Mouse (Mus musculus) Muller cell, postnatal 12 days (primary cell): ENCODE data around the gene Rnf187.
"Not testable (repeated sequence)": the region's sequence is repeated elsewhere in the genome, so short reads cannot be mapped to it uniquely, and the experiment has no call there.

ENCODE experiments used
- DNase-seq: peaks from one replicate; pipeline ENCODE4 v3.0.0-alpha.2; 2015; ENCODE audit errors: inconsistent ontology term

Rnf187 gene

DNA sequence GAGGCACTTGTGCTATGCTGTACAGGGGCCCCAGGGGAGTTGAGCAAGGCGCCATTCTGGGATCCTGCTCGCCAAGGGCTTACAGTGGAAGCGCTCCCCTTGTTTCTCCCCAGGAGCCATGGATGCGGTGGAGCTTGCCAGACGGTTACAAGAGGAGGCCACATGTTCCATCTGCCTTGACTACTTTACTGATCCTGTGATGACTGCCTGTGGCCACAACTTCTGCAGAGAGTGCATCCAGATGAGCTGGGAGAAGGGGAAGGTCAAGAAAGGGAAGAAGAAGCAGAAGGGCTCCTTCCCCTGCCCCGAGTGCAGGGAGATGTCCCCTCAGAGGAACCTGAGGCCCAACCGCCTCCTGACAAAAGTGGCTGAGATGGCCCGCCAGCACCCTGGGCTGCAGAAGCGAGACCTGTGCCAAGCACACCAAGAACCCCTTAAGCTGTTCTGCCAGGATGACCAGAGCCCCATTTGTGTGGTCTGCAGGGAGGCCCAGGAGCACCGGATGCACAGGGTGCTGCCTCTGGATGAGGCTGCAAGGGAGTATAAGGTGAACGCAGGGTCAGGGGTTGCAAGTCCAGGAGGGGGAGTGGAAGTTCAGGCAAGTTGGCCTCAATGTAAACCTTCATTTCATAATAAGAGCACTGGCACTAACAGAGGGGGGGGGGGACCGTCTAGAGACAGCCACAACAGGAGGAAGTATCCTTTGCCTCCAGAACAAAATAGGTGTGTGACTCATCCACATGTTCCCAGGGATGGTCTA is 26.5 kb upstream of the Rnf187 start:
- DNase-seq, result no peak

DNA sequence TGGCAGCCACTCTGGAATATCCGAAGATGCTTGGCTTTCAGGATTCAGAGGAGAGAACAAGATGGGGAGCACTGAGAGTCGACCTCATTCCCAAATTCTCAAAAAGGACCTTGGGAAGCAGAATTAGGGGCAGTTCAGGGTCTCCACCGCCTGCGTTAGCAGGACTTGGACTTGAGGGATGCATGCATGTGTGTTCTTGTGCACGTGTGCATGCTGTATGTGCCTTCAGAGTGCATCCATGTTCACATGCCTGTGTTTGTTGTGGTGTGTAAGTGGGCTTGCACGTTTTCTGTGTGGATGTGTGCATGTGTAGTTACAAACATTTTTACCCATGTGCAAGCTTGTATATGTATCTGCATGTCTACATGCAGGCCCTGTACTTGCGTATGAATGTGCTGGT is 25.5 kb upstream of the Rnf187 start:
- DNase-seq, result no peak

DNA sequence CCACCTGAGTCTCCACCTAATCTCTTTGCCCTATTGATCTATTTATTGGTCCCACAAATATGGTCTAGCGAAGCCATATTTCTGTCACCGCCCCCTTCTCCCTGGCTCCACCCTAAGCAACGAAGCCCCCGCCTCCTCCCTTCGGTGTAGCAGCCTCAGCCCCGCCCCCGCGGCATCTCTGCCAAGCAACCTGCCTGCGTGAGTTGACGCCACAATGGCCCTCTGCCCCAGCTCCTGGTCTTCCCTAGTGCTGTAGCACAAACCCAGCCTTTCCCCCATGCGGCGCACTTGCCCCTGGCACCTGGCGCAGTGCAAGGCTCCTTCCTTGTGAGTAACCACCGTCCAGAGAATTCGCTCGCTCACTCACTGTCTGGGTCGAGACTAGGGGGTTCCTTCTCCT is 24.8 kb upstream of the Rnf187 start:
- DNase-seq, result no peak

DNA sequence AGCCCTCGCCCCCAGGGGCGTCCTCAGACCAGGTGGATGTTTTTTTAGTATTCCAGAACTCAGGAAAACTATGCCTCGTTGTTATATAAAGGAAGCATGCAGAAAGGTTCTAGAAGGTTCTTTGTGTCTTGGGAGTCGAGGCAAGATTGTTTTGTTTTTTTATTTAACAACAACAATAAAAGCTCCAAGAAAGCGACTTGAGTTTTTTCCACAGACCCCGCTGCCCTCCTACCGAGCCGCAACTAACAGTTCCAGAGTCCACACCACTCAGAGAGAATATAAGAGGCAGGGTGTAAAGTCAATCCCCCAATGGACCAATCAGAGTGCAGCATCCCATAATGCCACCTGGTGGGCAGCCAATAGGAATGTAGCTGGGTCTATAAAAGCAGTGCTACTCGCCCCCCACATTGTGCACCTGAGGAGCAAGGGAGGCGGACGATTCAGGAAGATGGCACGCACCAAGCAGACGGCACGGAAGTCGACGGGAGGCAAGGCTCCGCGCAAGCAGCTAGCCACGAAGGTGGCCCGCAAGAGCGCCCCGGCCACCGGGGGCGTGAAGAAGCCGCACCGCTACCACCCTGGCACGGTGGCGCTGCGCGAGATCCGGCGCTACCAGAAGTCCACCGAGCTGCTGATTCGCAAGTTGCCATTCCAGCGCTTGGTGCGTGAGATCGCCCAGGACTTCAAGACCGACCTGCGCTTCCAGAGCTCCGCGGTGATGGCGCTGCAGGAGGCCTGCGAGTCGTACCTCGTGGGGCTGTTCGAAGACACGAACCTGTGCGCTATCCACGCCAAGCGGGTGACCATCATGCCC is 22.9 kb upstream of the Rnf187 start:
- no peak for DNase-seq

DNA sequence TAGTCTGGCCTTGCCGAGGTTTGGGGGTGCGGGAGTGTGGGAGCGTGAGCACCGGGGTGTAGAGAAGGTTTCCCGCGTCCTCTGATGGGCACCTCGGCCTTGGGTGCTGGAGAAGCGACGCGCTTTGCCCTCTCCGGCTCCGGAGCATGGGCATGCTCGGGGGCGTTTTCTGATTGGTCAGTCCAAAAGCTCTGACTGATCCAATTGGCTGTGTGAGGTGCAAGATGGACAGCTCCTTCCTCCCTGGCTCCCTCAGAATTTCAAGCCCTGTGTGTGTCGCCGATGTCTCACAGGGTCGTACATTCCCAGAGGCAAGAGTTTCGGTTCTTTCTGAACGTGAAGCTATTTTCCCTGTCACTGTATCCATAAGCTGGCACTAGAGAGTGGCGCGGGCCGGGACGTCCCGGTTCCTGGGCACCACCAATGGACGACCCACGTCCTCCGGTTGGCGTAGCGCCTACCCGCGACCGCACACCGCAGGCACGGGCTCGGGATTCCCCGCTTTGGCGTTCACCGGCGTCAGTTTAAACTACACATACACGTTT is 21.3 kb upstream of the Rnf187 start:
- peak; percentile 90 for DNase-seq

DNA sequence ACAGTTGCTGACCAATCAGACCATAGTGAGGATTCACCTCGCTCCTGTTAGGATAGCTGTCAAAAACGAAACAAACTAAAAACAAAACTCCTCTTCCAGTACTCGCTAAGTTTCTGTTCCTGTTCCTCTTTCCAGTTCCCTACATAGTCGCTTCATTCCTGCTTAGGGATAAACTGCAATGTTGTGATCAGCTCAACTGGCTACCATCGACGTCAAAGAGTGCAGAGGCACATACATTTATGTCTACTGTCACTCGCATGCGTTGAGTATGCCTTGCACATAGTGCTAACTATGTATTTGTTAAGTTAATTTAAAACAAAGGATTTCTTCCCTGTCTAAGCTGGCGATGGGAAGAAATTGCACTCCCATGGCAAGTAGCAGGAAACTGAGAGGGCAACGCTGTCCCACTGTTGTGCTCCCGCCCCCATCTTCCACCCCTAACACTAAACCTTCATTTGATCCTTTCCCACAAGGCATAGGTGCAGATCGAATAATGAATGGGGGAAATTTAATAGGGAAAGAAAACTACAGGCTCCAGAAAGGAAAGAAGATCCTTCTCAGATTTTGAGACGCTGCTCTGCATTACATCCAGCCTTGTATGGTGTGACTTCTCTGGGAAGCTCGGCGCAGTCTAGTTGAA is 20.6 kb upstream of the Rnf187 start:
- DNase-seq, result no peak

DNA sequence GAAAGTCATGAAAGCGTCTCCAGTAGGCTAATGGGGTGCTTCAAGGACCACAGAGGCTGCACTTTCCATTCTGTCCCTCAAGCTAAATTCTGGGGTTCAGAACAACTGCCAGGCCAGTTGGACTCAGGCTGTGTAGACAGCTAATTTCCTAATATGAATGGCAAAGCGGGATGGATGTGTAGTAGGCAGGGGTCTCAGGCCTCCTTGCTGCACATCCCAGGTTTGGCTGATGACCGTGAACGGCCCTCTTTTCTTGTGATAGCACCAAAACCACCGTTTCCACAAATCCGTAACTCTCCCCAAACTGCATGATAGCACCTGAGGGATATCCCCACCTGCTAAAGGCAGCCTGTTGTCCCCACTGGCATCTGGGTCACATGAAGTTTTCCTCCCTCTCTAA is 19.8 kb upstream of the Rnf187 start:
- DNase-seq, result no peak

DNA sequence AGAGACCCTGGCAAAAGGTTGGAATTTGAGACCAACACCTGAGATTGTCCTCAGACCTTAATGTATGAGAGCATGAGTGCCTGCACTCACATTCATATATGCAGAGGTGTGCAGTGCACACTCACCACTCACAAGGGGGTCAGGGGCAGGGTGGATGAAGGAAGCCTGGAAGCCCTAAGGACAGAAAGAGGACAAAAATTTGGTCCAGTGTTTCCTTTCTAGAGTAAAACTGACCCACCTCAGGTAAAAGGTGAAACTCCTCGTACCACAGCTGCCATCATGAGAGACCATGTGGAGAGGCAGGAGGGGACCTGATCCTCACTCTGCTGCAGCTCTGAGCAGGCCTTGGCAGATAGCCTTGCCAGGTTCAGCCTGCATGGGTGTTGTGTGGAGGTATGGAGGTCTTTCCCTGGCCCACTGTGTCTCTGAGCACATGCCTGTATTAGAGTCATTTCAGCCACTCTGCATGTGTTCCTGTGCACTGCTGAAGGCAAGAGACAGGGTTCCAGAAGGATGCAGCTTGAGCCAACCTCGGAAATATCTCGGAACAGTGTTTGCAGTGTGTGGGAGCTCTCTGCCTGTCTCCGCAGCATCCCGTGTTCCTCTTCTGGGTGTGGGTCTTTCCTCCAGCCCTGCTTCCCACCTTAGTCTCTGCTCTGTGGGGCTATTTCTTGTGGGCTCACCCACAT is 18.7 kb upstream of the Rnf187 start:
- no peak for DNase-seq

DNA sequence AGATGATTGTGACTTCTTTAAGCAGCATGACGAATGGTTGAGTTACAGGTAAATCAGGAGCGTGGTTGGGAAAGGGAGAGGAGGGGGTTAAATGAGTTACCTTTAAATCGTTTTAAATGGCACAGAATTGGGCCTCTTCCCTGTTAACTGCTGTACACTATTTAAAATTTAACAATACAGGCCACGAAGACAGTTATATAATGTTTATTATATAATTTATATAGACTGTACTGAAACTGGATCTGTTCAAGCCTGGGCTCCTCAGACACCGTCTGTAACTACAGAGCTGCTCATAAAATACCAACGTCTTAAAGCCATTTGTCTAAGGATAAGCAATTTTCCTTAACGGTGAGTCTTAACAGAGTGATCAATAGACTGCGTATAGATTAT is 17.1 kb upstream of the Rnf187 start:
- no peak for DNase-seq

DNA sequence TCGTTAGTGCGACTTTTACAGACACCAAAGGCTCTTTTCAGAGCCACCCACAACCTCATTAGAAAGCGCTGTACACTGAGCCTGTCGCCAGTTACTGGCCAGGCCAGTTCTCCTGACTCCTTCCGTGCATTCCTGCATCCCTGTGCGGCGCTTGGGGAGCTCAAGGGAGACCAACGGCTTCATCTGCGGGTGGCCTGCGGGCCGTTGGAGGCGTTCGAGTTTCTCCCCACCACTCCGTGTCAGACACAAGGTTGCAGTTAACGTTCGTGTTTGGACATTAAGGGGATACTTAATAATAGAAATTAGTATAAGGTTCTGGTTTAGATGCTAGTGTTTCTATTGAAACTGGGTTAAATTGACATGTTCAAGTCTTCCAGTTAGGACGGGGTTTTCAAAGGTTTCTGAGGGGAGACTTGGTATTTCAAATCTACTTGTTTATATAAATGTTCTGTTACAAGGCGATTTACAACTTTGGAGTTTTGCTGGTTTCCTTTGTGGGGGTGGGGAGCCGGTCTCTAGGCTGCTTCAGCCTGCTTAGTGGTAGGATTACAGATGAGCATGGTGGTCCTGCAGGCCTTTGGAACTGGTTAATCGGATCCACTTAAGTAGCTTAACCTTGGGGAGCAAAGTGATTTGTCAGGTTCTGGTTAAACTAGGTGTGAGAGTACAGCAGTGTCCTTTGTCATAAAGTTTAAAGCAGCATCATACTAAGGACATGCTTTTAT is 16.6 kb upstream of the Rnf187 start:
- DNase-seq, result no peak

DNA sequence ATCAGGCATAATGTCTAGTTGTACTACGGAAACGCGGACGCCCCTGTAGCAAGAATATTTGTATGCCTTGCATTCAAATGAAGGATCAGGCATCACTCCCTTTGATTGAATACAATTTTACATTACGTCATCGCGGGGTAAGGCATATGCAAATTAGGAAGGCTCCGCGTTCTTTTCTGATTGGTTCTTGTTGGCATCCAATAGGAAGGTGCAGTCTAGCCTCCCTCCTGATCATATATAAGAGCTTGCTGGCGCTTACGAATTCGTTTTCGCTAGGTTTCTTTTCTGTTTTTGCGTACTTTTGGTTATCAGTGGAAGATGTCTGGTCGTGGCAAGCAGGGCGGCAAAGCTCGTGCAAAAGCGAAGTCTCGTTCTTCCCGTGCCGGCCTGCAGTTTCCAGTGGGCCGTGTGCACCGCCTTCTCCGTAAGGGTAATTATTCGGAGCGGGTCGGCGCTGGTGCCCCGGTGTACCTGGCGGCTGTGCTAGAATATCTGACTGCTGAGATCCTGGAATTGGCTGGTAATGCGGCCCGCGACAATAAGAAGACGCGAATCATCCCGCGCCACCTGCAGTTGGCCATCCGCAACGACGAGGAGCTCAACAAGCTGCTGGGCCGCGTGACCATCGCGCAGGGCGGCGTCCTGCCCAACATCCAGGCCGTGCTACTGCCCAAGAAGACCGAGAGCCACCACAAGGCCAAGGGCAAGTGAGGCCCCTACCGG is 15.9 kb upstream of the Rnf187 start, which contains the start of the genes Hist3h2a and Trim17:
Gene Hist3h2a, plus strand, starts transcription at position 266 of the 723 bp plus-strand sequence.
Gene Trim17, plus strand, starts transcription at position 266 of the 723 bp plus-strand sequence.
- peak; percentile 92 for DNase-seq

DNA sequence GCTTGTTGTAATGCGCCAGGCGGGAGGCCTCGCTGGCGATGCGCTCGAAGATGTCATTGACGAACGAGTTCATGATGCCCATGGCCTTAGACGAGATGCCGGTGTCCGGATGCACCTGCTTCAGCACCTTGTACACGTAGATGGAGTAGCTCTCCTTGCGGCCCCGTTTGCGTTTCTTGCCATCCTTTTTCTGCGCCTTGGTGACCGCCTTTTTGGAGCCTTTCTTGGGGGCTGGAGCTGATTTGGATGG is 15.4 kb upstream of the Rnf187 start:
- not testable (repeated sequence) for DNase-seq

DNA sequence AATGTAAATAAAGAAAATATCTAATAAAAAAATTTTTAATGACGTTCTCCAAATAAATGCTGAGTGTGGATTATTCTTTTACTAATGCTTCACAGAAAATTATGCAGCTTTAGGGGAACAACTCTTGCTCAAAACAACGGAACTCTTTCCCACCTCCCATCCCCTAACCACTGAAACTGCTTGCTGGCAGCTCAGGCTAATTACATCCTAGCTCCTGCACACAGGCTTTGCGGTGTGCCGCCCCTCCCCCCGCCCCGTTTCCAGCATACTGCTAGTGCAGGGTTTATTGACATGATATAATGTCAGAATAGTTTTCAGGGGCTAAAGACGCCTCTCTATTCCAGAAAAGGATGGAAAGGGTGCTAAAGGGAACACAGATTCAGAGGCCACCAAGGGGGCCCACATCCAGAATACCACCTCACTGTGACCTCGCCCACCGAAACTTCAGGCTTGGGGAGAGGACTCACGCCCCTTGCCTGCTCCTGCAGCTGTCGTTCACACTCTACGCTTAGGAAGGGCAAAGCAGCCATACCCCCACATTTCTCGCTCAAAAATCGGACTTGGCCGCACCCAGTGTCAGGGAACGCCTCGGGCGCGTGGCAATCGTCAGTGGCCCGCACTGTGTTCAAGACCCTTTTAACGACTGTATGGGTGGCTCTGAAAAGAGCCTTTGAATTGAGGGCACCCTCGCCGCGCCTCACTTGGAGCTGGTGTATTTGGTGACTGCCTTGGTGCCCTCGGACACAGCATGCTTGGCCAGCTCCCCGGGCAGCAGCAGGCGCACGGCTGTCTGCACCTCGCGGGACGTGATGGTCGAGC is 14.8 kb upstream of the Rnf187 start:
- peak; percentile 45 for DNase-seq

DNA sequence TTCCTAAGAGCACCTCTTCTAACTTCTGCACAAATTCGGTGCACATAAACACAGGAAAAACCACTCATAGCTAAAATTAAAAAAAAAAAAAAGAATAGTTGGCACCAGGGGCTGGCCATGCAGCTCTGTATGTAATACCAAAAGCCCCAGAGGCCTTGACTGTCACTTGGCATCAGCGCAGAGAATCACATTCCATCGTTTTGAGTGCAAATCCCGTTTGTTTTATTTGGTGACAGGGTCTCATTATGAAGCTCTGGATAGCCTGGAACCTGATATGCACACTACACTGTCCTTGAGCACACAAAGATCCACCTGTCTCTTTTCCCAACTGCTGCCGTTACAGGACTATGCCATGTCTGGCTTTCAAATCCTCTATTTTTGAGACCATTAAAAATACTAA is 12.5 kb upstream of the Rnf187 start:
- no peak for DNase-seq

DNA sequence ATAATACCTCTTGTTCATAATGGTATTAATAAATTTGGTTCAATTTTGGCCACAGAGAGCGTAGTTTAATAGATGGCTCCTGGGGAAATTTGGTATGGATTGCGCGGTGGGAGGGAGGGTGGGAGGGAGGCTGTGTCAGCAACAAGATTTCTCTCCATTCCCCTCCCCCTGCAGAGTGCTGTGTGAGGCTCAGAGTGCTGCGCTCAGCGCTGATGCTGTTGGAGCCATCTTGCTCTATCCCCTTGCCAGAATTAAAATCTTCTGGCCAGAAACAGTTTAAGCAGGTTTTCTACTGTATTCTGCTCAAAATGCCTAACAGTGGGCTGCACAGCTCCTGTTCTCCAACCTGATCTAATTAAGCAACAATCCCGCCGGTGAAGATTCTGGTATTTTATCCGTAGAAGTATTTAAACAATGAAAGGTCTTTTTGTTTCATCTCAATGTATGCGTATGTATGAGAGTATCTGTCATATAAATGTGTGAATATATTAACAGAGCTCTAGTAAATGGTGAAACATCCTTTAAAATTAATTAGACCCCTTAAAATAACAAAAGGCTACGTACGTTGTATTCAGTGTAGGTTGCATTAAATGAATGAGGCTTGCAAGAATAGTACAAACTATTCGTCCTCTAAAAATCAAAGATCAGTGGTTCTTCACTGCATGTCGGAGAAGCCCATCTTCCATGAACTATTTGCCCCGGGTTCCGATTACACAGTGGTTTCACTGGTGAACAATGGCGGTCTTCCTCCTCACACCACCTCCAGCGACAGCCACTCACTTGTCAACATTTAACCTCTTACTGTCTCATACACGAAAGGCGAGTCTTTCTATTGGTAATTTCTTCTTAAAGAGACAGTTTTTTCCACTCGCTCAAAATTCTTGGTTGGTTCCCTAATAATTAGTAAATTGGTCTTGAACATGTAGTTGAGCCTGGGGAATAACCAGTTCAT is 11.0 kb upstream of the Rnf187 start:
- DNase-seq, result no peak

DNA sequence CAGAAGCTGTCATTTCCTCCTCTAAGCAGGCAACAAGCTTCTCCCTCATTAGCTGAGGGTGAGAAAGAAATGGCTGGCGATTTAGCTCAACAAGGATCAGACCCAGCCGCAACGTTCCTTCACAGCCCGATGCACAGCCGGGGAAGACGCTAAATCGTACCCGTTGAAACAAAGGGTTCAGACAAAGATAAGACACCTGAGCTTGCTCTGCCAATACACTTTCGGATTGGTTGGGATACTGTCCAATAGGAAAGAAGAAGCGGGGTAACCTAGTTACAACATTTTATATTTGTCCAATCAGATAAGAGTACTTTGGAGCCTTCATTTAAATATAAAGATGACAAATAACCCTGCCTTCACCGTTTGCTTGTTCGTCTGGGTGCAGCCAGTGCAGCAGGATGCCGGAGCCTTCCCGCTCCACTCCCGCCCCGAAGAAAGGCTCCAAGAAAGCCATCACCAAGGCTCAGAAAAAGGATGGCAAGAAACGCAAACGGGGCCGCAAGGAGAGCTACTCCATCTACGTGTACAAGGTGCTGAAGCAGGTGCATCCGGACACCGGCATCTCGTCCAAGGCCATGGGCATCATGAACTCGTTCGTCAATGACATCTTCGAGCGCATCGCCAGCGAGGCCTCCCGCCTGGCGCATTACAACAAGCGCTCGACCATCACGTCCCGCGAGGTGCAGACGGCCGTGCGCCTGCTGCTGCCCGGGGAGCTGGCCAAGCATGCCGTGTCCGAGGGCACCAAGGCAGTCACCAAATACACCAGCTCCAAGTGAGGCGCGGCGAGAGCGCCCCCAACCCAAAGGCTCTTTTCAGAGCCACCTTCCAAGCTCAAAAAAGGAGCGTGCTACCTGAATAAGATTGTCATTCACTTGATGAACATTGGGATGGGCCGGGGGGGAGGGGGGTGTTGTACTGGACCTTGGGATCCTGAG is 10.1 kb upstream of the Rnf187 start, which contains the start of gene Hist3h2ba:
Gene Hist3h2ba, plus strand, starts transcription at position 379 of the 938 bp plus-strand sequence.
- peak; percentile 95 for DNase-seq

DNA sequence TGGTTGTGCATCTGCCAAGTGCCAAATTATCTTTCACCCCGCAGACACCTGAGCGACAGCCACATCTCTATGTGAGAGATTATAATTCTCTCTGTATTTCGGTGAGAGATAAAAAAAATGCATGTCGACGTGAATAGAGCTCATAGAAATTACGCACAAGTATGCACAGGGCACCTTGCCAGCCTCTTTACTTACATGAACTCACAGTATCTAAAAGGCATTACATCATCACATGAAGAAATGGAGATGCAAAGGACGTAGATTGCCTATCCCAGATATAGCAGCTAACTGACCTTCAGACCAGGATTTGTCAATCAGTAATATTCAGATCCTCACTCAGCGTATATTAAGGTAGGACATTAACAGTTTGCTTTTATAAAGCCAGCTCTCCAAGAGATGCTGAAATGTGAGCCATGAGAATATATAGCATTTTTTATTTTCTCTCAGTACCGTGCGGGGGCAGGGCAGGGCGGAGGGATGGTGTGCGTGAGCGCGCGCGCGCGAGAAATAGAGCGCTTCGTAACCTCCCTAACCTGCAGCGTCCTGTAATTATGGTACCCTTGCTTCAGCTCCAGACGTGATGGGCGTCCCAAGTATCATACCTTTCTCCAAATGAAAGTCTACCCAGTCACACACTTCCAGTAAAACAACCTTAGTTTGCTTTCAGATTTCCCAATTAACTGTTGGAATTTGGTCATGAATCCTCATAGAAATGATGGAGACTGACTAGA is 9.2 kb upstream of the Rnf187 start:
- peak; percentile 2 for DNase-seq
